Mouse (Mus musculus) adrenal gland, postnatal 25 days (tissue): ENCODE data around the gene Qser1. TPM values are rescaled to one million over a fixed set of nuclear protein-coding genes. Genes with fewer than 3 reads are reported as not detected.

Experiments used
- DNase-seq: peaks from one replicate; pipeline ENCODE4 v3.0.0; 2021; ENCODE audit warnings: mixed read lengths
- total RNA-seq: library from RNA; stranded (reverse); gene quantifications from 2 replicates; pipeline ENCODE4 v1.2.3, GENCODE M21; 2021

Gene Qser1
- total RNA-seq, 1 experiment from 2014 or later, result 29.6 TPM

GRCm38 (mm10) chr2:104732562-104733256, 83.9 kb downstream of the Qser1 start:
- no peak for DNase-seq

GRCm38 (mm10) chr2:104732033-104732444, 84.5 kb downstream of the Qser1 start:
- DNase-seq, result no peak

GRCm38 (mm10) chr2:104727369-104727768, 89.2 kb downstream of the Qser1 start:
- no peak for DNase-seq

- DNase-seq, result no peak
These were observed 94.5 kb downstream of the Qser1 start for GRCm38 (mm10) chr2:104722021-104722420.

GRCm38 (mm10) chr2:104717827-104718226, 98.7 kb downstream of the Qser1 start:
- no peak for DNase-seq

GRCm38 (mm10) chr2:104717231-104717735, 99.3 kb downstream of the Qser1 start:
- DNase-seq, result no peak

GRCm38 (mm10) chr2:104716279-104716678, 100.3 kb downstream of the Qser1 start, which contains the start of gene Pin1rt1:
Pin1rt1 (minus strand) TSS chr2:104716379.
- no peak for DNase-seq

- no peak for DNase-seq
These were observed 102.3 kb downstream of the Qser1 start for GRCm38 (mm10) chr2:104714254-104714691.

- DNase-seq, result peak; percentile 17
These were observed 104.1 kb downstream of the Qser1 start for GRCm38 (mm10) chr2:104712486-104712809.

GRCm38 (mm10) chr2:104711585-104712485, 104.7 kb downstream of the Qser1 start, which contains the start of gene Tcp11l1:
Tcp11l1 (minus strand) TSS chr2:104712169.
- DNase-seq, result peak; percentile 62

GRCm38 (mm10) chr2:104710670-104711370, 105.7 kb downstream of the Qser1 start:
- no peak for DNase-seq

- no peak for DNase-seq
These were observed 106.7 kb downstream of the Qser1 start for GRCm38 (mm10) chr2:104709786-104710337.

Other genes starting within 250 kb of the Qser1 start
- 38.2 and 39.6 TPM in 2 replicates for gene Cstf3, start 226.2 kb downstream of the Qser1 start, total RNA-seq
- gene Tcp11l1, start 104.6 kb downstream of the Qser1 start, total RNA-seq, result 7.7 and 12.2 TPM in 2 replicates
- gene Pin1rt1, start 100.4 kb downstream of the Qser1 start, total RNA-seq, result not detected in 2 replicates
- 2.2 TPM in 2 replicates for gene Depdc7, start 73.9 kb downstream of the Qser1 start, total RNA-seq
- gene Prrg4, start 33.1 kb upstream of the Qser1 start, total RNA-seq, result 3.0 and 5.1 TPM in 2 replicates
- 4.5 and 7.9 TPM in 2 replicates for gene Ccdc73, start 51.0 kb upstream of the Qser1 start, total RNA-seq
- 132 and 150 TPM in 2 replicates for gene Eif3m, start 200.3 kb upstream of the Qser1 start, total RNA-seq